Mouse (Mus musculus) ovary, adult 18-20 months (tissue): ENCODE results near the gene Smcr8.
A peak's percentile ranks its signal among the peaks of the same experiment; 100 is the strongest.
"Not testable (repeated sequence)": the region's sequence is repeated elsewhere in the genome, so short reads cannot be mapped to it uniquely, and the experiment has no call there.

ENCODE experiments used
- DNase-seq: peaks from one replicate; pipeline ENCODE4 v3.0.0; 2022; ENCODE audit warnings: low spot score, mixed read lengths

Smcr8 gene

GRCm38 (mm10) chr11:60784179-60784922 is 7.0 kb downstream of the Smcr8 start:
- DNase-seq, result no peak

GRCm38 (mm10) chr11:60787595-60787994 is 10.3 kb downstream of the Smcr8 start:
- DNase-seq, result no peak

- DNase-seq, result no peak
Measured at GRCm38 (mm10) chr11:60790472-60790871, 13.1 kb downstream of the Smcr8 start.

- DNase-seq, result no peak
Measured at GRCm38 (mm10) chr11:60796342-60796741, 19.0 kb downstream of the Smcr8 start.

GRCm38 (mm10) chr11:60799977-60800376 is 22.7 kb downstream of the Smcr8 start:
- no peak for DNase-seq

- no peak for DNase-seq
Measured at GRCm38 (mm10) chr11:60800892-60801291, 23.6 kb downstream of the Smcr8 start.

GRCm38 (mm10) chr11:60808286-60809070 is 31.2 kb downstream of the Smcr8 start:
- peak; percentile 65 for DNase-seq

- no peak for DNase-seq
Measured at GRCm38 (mm10) chr11:60809546-60809945, 32.2 kb downstream of the Smcr8 start.

- DNase-seq, result no peak
Measured at GRCm38 (mm10) chr11:60810046-60810965, 33.0 kb downstream of the Smcr8 start.

GRCm38 (mm10) chr11:60811054-60811460 is 33.7 kb downstream of the Smcr8 start:
- DNase-seq, result peak; percentile 95

- DNase-seq, result not testable (repeated sequence)
Measured at GRCm38 (mm10) chr11:60811618-60812017, 34.3 kb downstream of the Smcr8 start, which contains the start of gene Shmt1. Shmt1 (minus strand) TSS chr11:60811718.

GRCm38 (mm10) chr11:60816398-60816797 is 39.1 kb downstream of the Smcr8 start:
- no peak for DNase-seq

- no peak for DNase-seq
Measured at GRCm38 (mm10) chr11:60823771-60824170, 46.4 kb downstream of the Smcr8 start.

GRCm38 (mm10) chr11:60825191-60825590 is 47.9 kb downstream of the Smcr8 start:
- no peak for DNase-seq

GRCm38 (mm10) chr11:60826700-60827099 is 49.4 kb downstream of the Smcr8 start:
- no peak for DNase-seq

- no peak for DNase-seq
Measured at GRCm38 (mm10) chr11:60827241-60827945, 50.1 kb downstream of the Smcr8 start.

- no peak for DNase-seq
Measured at GRCm38 (mm10) chr11:60828903-60829302, 51.6 kb downstream of the Smcr8 start.

GRCm38 (mm10) chr11:60830433-60831052 is 53.2 kb downstream of the Smcr8 start, which contains the start of gene Dhrs7b:
Dhrs7b (plus strand) TSS chr11:60830631.
- DNase-seq, result peak; percentile 81

GRCm38 (mm10) chr11:60836897-60837296 is 59.6 kb downstream of the Smcr8 start:
- no peak for DNase-seq
